Mouse (Mus musculus): ENCODE measurements at regions not wholly inside any gene's neighbourhood (a gene's known extent, or its start where the extent isn't known, plus 50 kb on each side); places are given as distances from the start of the nearest gene placed in this dataset.

DNA sequence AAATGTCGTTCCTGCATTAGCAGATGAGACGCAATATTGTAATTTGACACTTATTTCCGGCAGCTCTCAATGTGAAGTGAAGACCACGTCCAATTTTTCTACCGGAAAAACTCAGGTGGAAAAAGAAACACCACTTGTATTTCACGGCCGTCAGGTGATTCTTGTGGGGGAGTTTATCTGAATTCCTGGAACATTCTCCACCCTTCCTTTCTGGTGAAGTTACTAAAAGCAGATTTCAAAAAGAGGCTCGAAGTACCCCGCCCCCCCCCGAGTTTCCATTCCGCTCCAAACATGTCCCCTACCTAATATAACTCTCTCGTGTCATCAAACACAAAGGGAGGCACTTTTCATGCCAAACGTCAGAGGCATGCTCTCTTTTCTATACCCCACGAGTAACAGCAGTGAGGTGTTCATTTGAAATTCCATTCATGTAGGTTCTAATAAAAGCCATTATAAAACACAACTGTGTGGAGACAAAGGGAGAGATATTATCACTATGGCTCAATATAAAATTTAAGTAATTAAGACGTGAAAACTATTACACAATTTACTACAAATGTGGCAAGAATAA, 281.5 kb downstream of the Vrk1 start:
- Histone ChIP-seq H3K4me3 (ENCODE audit: low read depth, low read length) (no peak overlapping the region), H3K9ac (replicated peaks) (no peak overlapping the region), H3K4me2 (ENCODE audit: low read depth, low read length) (no peak overlapping the region), H3K27me3 (ENCODE audit: insufficient read depth, low read length) (no peaks in the 10 kb centered on the region), H3K27ac (ENCODE audit: low read depth) (no peak overlapping the region), H3K4me1 (ENCODE audit: insufficient read depth) (no peaks in the 10 kb centered on the region), H3K36me3 (replicated peaks; ENCODE audit: insufficient read depth, low read length) (no peaks in the 10 kb centered on the region), H3K9me3 (ENCODE audit: low read length) (no peaks in the 10 kb centered on the region)
- no peak for ATAC-seq
- no peak for DNase-seq
- TF ChIP-seq CTCF (IDR thresholded peaks at IDR 0.05; ENCODE audit: low read depth), result no peak
- TF ChIP-seq EP300 (IDR thresholded peaks at IDR 0.05; ENCODE audit: low read depth), result no peak
- WGBS (ENCODE audit: insufficient replicate concordance), result 69% methylated on average over 15 of the region's 15 CpGs

DNA sequence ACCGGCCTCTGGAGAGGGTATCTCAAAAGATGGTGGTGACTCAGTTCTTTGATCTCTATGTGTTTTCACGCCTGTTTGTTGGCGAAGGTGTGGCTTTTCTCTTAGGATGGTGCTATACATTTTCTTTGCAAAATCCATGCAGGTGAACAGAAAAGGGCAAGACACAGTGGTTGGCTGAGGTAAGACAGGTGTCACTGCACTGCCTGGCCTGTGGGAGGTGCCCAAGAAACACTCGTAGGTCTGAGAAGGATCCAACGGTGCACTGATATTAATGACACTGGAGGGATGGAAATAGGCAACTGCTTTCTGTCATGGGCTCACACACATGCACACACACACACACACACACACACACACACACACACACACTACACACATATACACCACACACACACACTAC, 283.1 kb downstream of the Vrk1 start:
- H3K4me1 ChIP-seq (ENCODE audit: insufficient read depth), result no peaks in the 10 kb centered on the region
- H3K27me3 ChIP-seq (ENCODE audit: insufficient read depth, low read length), result no peaks in the 10 kb centered on the region
- no peaks in the 10 kb centered on the region for H3K9me3 ChIP-seq (ENCODE audit: low read length)
- H3K4me3 ChIP-seq (ENCODE audit: low read depth, low read length), result no peak overlapping the region
- TF ChIP-seq EP300 (IDR thresholded peaks at IDR 0.05; ENCODE audit: low read depth) (no peak), CTCF (IDR thresholded peaks at IDR 0.05; ENCODE audit: low read depth) (no peak)
- ATAC-seq (no peak), DNase-seq (no peak)
- H3K36me3 ChIP-seq (replicated peaks; ENCODE audit: insufficient read depth, low read length), result no peaks in the 10 kb centered on the region
- H3K27ac ChIP-seq (ENCODE audit: low read depth), result no peak overlapping the region
- no peak overlapping the region for H3K4me2 ChIP-seq (ENCODE audit: low read depth, low read length)
- H3K9ac ChIP-seq (replicated peaks), result no peak overlapping the region
- WGBS (ENCODE audit: insufficient replicate concordance), result 63% methylated on average over 5 of the region's 5 CpGs

DNA sequence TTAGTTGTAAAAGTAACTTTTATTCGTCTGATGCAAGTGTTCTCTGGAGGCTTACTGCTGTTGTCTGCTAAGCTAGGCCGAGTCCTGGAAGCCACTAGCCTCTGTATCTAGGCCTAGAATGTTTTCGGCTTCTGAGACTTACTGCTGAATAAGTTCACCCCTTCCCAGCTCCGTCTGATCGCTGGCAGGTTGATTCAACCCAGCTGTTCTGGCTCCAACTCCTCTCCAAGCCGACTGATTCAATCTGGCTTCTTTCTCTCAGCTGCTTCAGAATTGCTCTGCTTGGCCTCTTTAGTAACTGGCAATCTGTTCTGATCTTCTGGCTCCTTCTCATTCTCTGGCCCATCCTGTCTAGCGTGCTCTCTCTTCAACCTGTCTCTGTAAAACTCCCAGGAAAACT, 285.6 kb downstream of the Vrk1 start:
- no peak for DNase-seq
- WGBS (ENCODE audit: insufficient replicate concordance), result 73% methylated on average over 7 of the region's 7 CpGs

DNA sequence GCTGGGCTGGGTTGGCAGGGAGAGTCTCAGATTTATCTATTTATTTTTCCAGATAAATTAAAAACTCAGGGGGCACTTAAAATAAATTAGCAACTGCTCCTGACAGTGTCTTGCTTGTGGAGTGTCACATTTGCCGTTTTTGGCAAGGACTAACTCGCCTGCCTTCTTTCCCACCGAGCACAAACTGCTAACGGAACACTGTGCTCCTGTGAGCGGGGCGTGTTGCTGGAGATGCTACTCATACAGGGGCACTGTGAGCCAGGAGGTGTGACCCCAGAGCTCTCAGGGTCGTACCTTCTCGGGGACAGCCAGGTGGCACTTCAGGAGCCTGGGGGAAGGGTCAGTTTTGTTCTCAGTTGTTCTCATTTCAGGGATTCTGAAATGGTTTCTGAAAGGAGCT, 292.6 kb downstream of the Vrk1 start:
- Histone ChIP-seq H3K4me2 (ENCODE audit: low read depth, low read length) (no peak overlapping the region), H3K4me3 (ENCODE audit: low read depth, low read length) (no peak overlapping the region), H3K4me1 (ENCODE audit: insufficient read depth) (no peaks in the 10 kb centered on the region), H3K27me3 (ENCODE audit: insufficient read depth, low read length) (no peaks in the 10 kb centered on the region), H3K9ac (replicated peaks) (no peak overlapping the region), H3K36me3 (replicated peaks; ENCODE audit: insufficient read depth, low read length) (no peaks in the 10 kb centered on the region), H3K27ac (ENCODE audit: low read depth) (no peak overlapping the region), H3K9me3 (ENCODE audit: low read length) (no peaks in the 10 kb centered on the region)
- ATAC-seq, result no peak
- TF ChIP-seq CTCF (IDR thresholded peaks at IDR 0.05; ENCODE audit: low read depth) (no peak), EP300 (IDR thresholded peaks at IDR 0.05; ENCODE audit: low read depth) (no peak)
- no peak for DNase-seq
- WGBS (ENCODE audit: insufficient replicate concordance), result 53% methylated on average over 8 of the region's 8 CpGs

More for the DNA sequence above, 285.6 kb downstream of the Vrk1 start:
- H3K4me1 ChIP-seq (ENCODE audit: insufficient read depth), result no peaks in the 10 kb centered on the region
- H3K4me2 ChIP-seq (ENCODE audit: low read depth, low read length), result no peak overlapping the region
- no peaks in the 10 kb centered on the region for H3K9me3 ChIP-seq (ENCODE audit: low read length)
- H3K36me3 ChIP-seq (replicated peaks; ENCODE audit: insufficient read depth, low read length), result no peaks in the 10 kb centered on the region
- TF ChIP-seq CTCF (IDR thresholded peaks at IDR 0.05; ENCODE audit: low read depth), result no peak
- no peak for TF ChIP-seq EP300 (IDR thresholded peaks at IDR 0.05; ENCODE audit: low read depth)
- no peaks in the 10 kb centered on the region for H3K27me3 ChIP-seq (ENCODE audit: insufficient read depth, low read length)
- H3K4me3 ChIP-seq (ENCODE audit: low read depth, low read length), result no peak overlapping the region
- H3K27ac ChIP-seq (ENCODE audit: low read depth), result no peak overlapping the region
- H3K9ac ChIP-seq (replicated peaks), result no peak overlapping the region
- no peak for ATAC-seq

DNA sequence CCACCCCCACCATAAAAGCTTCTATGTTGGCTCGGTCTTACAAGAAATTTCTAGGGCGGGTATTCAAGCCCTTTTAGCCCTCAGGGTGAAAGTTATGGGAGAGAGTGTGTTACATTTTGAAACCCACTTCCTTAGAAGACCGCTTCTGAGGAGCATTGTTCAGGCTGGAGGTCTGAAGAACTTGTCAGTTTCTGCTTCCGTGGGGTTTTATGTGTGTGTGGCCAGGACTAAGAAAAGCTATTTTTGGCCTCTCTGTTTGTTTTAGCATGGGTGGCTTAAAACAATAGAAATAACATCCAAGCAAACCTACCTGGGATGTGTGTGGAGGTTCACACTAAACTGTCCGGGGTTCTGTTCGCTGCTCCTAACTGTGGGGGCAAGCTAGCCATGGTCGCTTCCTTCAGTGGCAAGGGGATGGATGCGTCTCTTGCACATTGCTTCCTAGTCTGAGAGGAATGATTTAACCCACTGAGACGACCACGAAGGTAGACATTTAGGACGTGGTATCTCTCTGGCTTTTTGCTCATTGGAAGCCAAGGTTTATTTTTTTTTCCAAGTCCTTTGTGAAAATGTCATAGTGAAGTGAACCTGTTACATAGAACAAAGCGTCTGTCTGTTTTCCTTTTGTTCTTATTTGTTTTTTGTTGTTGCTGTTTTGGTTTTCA, 298.4 kb downstream of the Vrk1 start:
- Histone ChIP-seq H3K4me1 (ENCODE audit: insufficient read depth) (no peaks in the 10 kb centered on the region), H3K4me2 (ENCODE audit: low read depth, low read length) (no peak overlapping the region), H3K27me3 (ENCODE audit: insufficient read depth, low read length) (no peaks in the 10 kb centered on the region), H3K27ac (ENCODE audit: low read depth) (no peak overlapping the region), H3K9me3 (ENCODE audit: low read length) (no peaks in the 10 kb centered on the region), H3K36me3 (replicated peaks; ENCODE audit: insufficient read depth, low read length) (no peaks in the 10 kb centered on the region), H3K4me3 (ENCODE audit: low read depth, low read length) (no peak overlapping the region), H3K9ac (replicated peaks) (no peak overlapping the region)
- 46% methylated on average over 12 of the region's 12 CpGs for WGBS (ENCODE audit: insufficient replicate concordance)
- ATAC-seq, result no peak
- TF ChIP-seq CTCF (IDR thresholded peaks at IDR 0.05; ENCODE audit: low read depth) (no peak), EP300 (IDR thresholded peaks at IDR 0.05; ENCODE audit: low read depth) (no peak)
- no peak for DNase-seq

DNA sequence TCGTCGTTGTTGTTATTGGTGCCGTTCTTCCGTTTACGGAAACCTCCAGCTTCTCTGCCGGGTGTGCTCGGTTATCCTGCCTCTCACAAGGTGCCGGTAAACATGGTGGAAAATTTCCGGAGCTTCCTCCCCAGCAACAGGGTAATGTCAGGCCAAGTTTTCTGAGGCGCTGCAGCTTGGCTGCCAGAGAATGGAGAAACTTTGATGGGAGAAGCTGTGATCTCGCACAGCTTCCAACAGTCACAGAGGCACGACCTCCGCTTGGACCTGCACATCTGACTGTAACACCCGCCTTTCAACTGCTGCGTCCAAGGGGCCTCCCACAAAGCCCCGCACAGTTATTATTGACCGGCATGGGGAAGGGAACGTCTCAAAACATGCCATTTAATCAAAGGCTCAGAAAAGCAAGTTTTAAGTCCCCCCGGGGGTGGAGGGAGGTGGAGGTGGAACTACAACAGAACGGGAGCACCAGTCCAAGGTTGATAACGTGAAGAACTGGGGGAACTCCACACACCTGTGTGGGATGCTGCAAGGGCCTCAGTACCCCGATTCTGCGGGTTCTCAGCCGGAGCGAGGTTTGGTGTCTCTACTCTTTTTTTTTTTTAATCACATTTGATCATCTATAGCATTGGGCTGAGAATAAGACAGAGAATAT, 299.1 kb downstream of the Vrk1 start:
- no peaks in the 10 kb centered on the region for H3K9me3 ChIP-seq (ENCODE audit: low read length)
- H3K4me1 ChIP-seq (ENCODE audit: insufficient read depth), result no peaks in the 10 kb centered on the region
- WGBS (ENCODE audit: insufficient replicate concordance), result 72% methylated on average over 25 of the region's 25 CpGs
- H3K9ac ChIP-seq (replicated peaks), result no peak overlapping the region
- H3K27me3 ChIP-seq (ENCODE audit: insufficient read depth, low read length), result no peaks in the 10 kb centered on the region
- no peak for ATAC-seq
- H3K4me2 ChIP-seq (ENCODE audit: low read depth, low read length), result no peak overlapping the region
- H3K36me3 ChIP-seq (replicated peaks; ENCODE audit: insufficient read depth, low read length), result no peaks in the 10 kb centered on the region
- H3K27ac ChIP-seq (ENCODE audit: low read depth), result no peak overlapping the region
- H3K4me3 ChIP-seq (ENCODE audit: low read depth, low read length), result no peak overlapping the region
- TF ChIP-seq EP300 (IDR thresholded peaks at IDR 0.05; ENCODE audit: low read depth), result no peak
- TF ChIP-seq CTCF (IDR thresholded peaks at IDR 0.05; ENCODE audit: low read depth), result no peak
- DNase-seq, result no peak

All from liver, postnatal 0 days (tissue).